Mouse (Mus musculus) telencephalon, adult 2 months (tissue): ENCODE results near the gene Olfr1474.
"Not testable (repeated sequence)": the region's sequence is repeated elsewhere in the genome, so short reads cannot be mapped to it uniquely, and the experiment has no call there.

ENCODE experiments used
- DNase-seq: peaks from one replicate; pipeline ENCODE4 v3.0.0-alpha.2; 2011; ENCODE audit warnings: low read depth, low spot score

The Olfr1474 gene

DNA sequence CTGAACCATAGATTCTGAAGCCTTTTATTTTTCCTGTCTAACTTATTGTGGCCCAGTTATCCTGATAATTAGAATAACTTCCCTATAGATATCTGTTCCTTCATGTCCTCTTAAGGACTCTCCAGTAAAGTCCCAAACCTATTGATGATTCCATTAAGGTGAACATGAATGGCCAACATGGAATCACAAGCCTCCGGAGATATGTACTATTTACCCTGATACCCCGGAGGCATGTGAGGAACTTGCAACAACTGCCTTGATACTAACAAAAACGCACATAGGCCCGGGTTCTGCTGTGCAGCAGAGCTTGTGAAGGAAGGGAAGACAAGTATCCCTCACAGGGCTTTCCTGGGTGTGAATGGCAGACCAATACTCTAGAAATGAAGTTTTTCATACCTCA, at the start of gene Olfr1474:
TSS of gene Olfr1474 (plus strand) at position 301 of the 400 bp plus-strand sequence.
- DNase-seq = not testable (repeated sequence)

DNA sequence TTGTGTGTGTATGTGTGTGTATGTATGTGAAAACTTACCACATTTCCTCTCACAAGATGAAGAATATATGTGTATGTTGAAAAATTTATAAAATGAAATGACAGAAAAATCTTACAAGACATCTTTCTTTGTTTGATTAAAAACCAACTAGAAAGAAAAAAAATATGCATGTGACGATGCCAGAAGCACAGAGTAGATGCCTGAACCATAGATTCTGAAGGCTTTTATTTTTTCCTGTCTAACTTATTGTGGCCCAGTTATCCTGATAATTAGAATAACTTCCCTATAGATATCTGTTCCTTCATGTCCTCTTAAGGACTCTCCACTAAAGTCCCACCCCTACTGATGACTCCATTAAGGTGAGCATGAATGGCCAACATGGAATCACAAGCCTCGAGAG, 26.3 kb upstream of the Olfr1474 start, which contains the start of gene Olfr1471:
TSS of gene Olfr1471 (plus strand) at position 301 of the 400 bp plus-strand sequence.
- not testable (repeated sequence) for DNase-seq

DNA sequence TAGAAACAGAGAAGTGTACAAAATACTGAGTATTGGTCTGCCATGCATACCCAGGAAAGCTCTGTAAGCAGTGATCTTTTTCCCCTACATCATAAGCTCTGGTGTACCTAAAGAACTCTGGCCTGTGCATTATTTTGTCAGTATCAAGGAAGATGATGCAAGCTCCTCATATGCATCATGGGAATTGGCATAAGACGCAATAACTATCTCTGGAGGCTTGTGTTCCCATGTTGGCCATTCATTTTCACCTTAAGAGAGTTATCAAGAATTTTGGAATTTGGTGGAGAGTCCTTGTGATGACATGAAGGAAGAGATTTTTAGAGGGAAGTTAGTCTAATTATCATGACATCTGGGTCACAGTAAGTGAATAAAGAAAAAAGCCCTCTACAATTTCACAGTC, 13.4 kb upstream of the Olfr1474 start, which contains the start of gene Olfr1472:
TSS of gene Olfr1472 (minus strand) at position 101 of the 400 bp plus-strand sequence.
- DNase-seq = no peak

DNA sequence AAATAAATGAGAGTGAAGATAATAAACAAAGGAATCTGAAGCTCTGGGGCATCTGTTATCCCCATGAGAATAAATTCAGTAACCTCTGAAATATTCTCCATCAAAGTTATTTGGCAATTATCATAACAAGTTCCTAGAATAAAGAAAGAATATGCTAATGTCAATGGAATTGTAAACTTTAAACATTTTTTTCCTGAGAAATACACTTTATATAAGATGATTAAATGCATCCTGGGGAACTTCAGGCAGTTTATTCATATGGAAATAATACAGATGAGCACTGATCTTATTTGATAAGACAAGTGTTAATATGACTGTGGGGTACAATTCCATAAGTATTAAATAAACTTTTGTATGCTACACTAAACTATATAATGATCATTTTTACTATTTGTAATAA, 10.7 kb downstream of the Olfr1474 start, which contains the start of gene Olfr1475:
TSS of gene Olfr1475 (minus strand) at position 101 of the 400 bp plus-strand sequence.
- no peak for DNase-seq

DNA sequence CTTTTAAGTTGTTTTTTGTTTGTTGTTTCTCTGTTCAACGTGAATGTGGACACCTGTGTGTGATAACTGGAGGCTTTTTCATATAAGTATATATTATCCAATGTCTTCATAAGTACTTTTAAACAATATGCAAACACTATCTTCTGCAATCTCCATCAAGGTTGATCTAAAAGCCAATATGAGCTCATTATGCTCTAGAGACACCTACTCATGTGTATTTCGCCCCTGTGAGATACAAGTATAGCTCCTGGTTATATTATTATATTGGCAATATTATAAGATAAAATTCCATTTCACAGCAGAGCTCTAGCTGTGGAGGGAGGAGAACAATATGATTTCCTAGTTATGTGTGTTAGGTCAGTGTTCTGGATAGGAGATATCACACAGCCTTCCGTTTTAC, 30.9 kb downstream of the Olfr1474 start, which contains the start of gene Olfr1477:
TSS of gene Olfr1477 (plus strand) at position 301 of the 400 bp plus-strand sequence.
- no peak for DNase-seq
